Mouse (Mus musculus) stomach, postnatal 0 days (tissue): ENCODE results near the gene Col25a1.

Experiments used
- CTCF ChIP-seq: IDR thresholded peaks from 2 replicates; pipeline ENCODE4 v1.5.1; 2016; ENCODE audit warnings: antibody characterized with exemption, low read depth, mild to moderate bottlenecking, moderate library complexity
- EP300 ChIP-seq: optimal IDR thresholded peaks from 2 replicates; pipeline ENCODE3; 2016; ENCODE audit warnings: antibody characterized with exemption

DNA sequence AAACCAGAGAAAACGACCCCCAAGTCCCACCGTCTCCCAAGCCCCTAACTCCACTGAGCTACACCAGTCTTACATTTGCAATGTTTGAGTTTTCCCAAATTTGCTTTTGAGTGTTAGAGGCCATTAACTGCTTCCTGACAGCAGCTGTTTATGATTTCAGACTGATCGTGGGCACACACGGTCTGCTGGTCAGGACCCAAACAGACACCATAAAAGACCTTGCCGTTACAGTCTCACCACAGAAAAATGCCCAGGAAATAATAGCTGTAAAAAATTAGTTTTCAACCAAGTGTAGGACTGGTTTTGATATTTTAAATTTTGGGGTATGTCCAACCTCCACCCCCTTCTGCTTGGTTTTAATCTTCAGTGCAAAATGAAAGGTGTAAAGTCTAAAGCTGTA lies 298.8 kb downstream of the Col25a1 start:
- TF ChIP-seq CTCF (no peak), EP300 (no peak)
